Mouse (Mus musculus): ENCODE measurements around the gene Rd3l.
"Not testable (repeated sequence)": the region's sequence is repeated elsewhere in the genome, so short reads cannot be mapped to it uniquely, and the experiment has no call there.

Gene Rd3l

GRCm38 (mm10) chr12:111966683-111967173 is 14.4 kb downstream of the Rd3l start, which contains the start of gene Atp5mpl:
Gene Atp5mpl (minus strand): TSS chr12:111966977.
- DNase-seq (ENCODE audit: low spot score in 2 of 2), result peak; percentile 91 to 93

- no peak for DNase-seq (ENCODE audit: low spot score in 2 of 2)
These were observed 17.8 kb downstream of the Rd3l start for GRCm38 (mm10) chr12:111963339-111963738.

- peak; percentile 42 for DNase-seq (ENCODE audit: low spot score in 2 of 2)
These were observed 22.8 kb downstream of the Rd3l start for GRCm38 (mm10) chr12:111958101-111958865.

GRCm38 (mm10) chr12:111956173-111956572 is 24.9 kb downstream of the Rd3l start:
- no peak for DNase-seq (ENCODE audit: low spot score in 2 of 2)

- DNase-seq (ENCODE audit: low spot score in 2 of 2), result no peak
These were observed 29.4 kb downstream of the Rd3l start for GRCm38 (mm10) chr12:111951701-111952100.

GRCm38 (mm10) chr12:111950486-111950885 is 30.6 kb downstream of the Rd3l start:
- DNase-seq (ENCODE audit: low spot score in 2 of 2), result no peak

- DNase-seq (ENCODE audit: low spot score in 2 of 2), result no peak
These were observed 34.4 kb downstream of the Rd3l start for GRCm38 (mm10) chr12:111946716-111947115.

GRCm38 (mm10) chr12:111945765-111946655 is 35.1 kb downstream of the Rd3l start:
- not testable (repeated sequence) for DNase-seq (ENCODE audit: low spot score in 2 of 2)

- no peak for DNase-seq (ENCODE audit: low spot score in 2 of 2)
These were observed 36.0 kb downstream of the Rd3l start for GRCm38 (mm10) chr12:111945115-111945514.

- not testable (repeated sequence) for DNase-seq (ENCODE audit: low spot score in 2 of 2)
These were observed 36.8 kb downstream of the Rd3l start for GRCm38 (mm10) chr12:111944065-111944987.

- no peak for DNase-seq (ENCODE audit: low spot score in 2 of 2)
These were observed 37.6 kb downstream of the Rd3l start for GRCm38 (mm10) chr12:111943421-111944064.

- DNase-seq (ENCODE audit: low spot score in 2 of 2), result no peak
These were observed 42.4 kb downstream of the Rd3l start for GRCm38 (mm10) chr12:111938623-111939177.

GRCm38 (mm10) chr12:111936706-111937550 is 44.2 kb downstream of the Rd3l start:
- DNase-seq (ENCODE audit: low spot score in 2 of 2), result no peak

- DNase-seq (ENCODE audit: low spot score in 2 of 2), result no peak
These were observed 47.1 kb downstream of the Rd3l start for GRCm38 (mm10) chr12:111933971-111934370.

GRCm38 (mm10) chr12:111933032-111933704 is 47.9 kb downstream of the Rd3l start:
- no peak for DNase-seq (ENCODE audit: low spot score in 2 of 2)

- DNase-seq (ENCODE audit: low spot score in 2 of 2), result no peak
These were observed 48.6 kb downstream of the Rd3l start for GRCm38 (mm10) chr12:111932513-111932912.

GRCm38 (mm10) chr12:111931411-111932025 is 49.6 kb downstream of the Rd3l start:
- DNase-seq (ENCODE audit: low spot score in 2 of 2), result no peak

Measured in right cerebral cortex, postnatal 36 days (tissue).